Mouse (Mus musculus): ENCODE measurements around the gene Gpr137.

DNA sequence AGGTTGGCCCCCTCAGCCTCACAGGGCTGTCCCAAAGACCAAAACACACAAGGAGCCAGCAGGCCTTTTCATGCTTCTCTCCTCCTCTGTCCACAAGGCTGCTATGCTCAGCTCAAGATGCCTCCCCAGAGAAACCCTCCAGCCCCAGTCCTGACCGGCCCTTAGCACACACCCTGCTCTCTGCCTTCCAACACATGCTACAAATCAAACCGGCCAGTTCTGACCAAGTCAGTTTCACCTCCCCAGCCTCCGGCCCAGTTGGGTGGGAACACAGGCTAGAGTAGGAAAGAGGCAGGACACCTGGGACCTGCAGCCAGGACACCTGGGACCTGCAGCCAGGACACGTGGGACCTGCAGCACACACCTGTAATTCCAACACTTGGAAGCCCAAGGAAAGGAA, 25.8 kb downstream of the Gpr137 start:
- TF ChIP-seq CTCF (IDR thresholded peaks at IDR 0.05; ENCODE audit: low read depth, low read length) (no peak), GATA1 (IDR thresholded peaks at IDR 0.05; ENCODE audit: borderline replicate concordance, low read length) (no peak), POLR2AphosphoS5 (IDR thresholded peaks at IDR 0.05; ENCODE audit: insufficient replicate concordance, low read depth, low read length) (no peak), TAL1 (conservative IDR thresholded peaks at IDR 0.05; ENCODE audit: low read depth, low read length) (no peak), GATA2 (IDR thresholded peaks at IDR 0.05; ENCODE audit: borderline replicate concordance, low read depth, low read length) (no peak)
